ENCODE assay signal across 9 mouse cellular contexts in genomic region chr9:61336591-61337587, GRCm38 (mm10). TPM values are rescaled to one million over a fixed set of nuclear protein-coding genes. Genes with fewer than 3 reads are reported as not detected.
DNase-seq lines count a peak whose midpoint lies in the region; ATAC-seq lines count a peak whose summit lies in the region.
"Had no signal": no experiment of that assay in that cellular context is flagged by ENCODE, and none has a peak within 500 bp of the region (broad histone marks: within the 10 kb centered on the region; RNA-seq: fewer than 3 reads in every experiment).

No protein-coding gene starts in this region.

- no peaks in the 10 kb centered on the region for H3K36me3 ChIP-seq in heart, embryonic 13.5 days
- H3K36me3 ChIP-seq in liver, embryonic 16.5 days (ENCODE audit: control insufficient read depth, insufficient read depth): no peaks in the 10 kb centered on the region
- H3K36me3 ChIP-seq: liver, embryonic 13.5 days had no signal

- WGBS in heart, embryonic 13.5 days: 11% methylated on average over 17 of the region's 17 CpGs
- 19% methylated on average over 17 of the region's 17 CpGs for WGBS in liver, embryonic 16.5 days (ENCODE audit: insufficient replicate concordance)

- H3K4me3 ChIP-seq in heart, embryonic 13.5 days: no peak overlapping the region
- no peak overlapping the region for H3K4me3 ChIP-seq in liver, embryonic 16.5 days (ENCODE audit: low read depth, low read length)
- H3K4me3 ChIP-seq: liver, embryonic 13.5 days had no signal

- H3K4me1 ChIP-seq in heart, embryonic 13.5 days: peaks cover 36% of the 10 kb centered on the region
- peaks cover 2% of the 10 kb centered on the region for H3K4me1 ChIP-seq in liver, embryonic 16.5 days (ENCODE audit: control insufficient read depth, low read depth, low read length)

- peak overlapping the region; percentile 42 for H3K4me2 ChIP-seq in heart, embryonic 13.5 days
- H3K4me2 ChIP-seq in liver, embryonic 16.5 days (ENCODE audit: low read depth, low read length): no peak overlapping the region
- H3K4me2 ChIP-seq: liver, embryonic 13.5 days had no signal

- ATAC-seq in heart, embryonic 13.5 days (ENCODE audit: extremely low read depth, insufficient number of reproducible peaks, low FRiP score, low TSS enrichment): peak; percentile 83
- ATAC-seq in liver, embryonic 16.5 days (ENCODE audit: low read depth): peak; percentile 23; the same call in 1 of the 2 replicates

- H3K9ac ChIP-seq in heart, embryonic 13.5 days: no peak overlapping the region
- no peak overlapping the region for H3K9ac ChIP-seq in liver, embryonic 16.5 days (ENCODE audit: low read depth, low read length)
- H3K9ac ChIP-seq: liver, embryonic 13.5 days had no signal

- no peak overlapping the region; the same call in 1 of the 2 replicates for H3K27ac ChIP-seq in heart, embryonic 13.5 days (replicated peaks)
- no peak overlapping the region for H3K27ac ChIP-seq in liver, embryonic 16.5 days (ENCODE audit: low read length)
- H3K27ac ChIP-seq: liver, embryonic 13.5 days had no signal

- no peaks in the 10 kb centered on the region for H3K9me3 ChIP-seq in heart, embryonic 13.5 days
- no peaks in the 10 kb centered on the region for H3K9me3 ChIP-seq in liver, embryonic 16.5 days (replicated peaks; ENCODE audit: control insufficient read depth, low read length)
- H3K9me3 ChIP-seq: liver, embryonic 13.5 days had no signal

- DNase-seq in spleen, postnatal 36 days (ENCODE audit: low spot score in 2 of 2): peak; percentile 8 to 9
- no peak for DNase-seq in spleen, postnatal 10 days (ENCODE audit: low spot score in 2 of 2)
- DNase-seq in testis, postnatal 14 days (ENCODE audit: low spot score): peak; percentile 71
- DNase-seq in layer of hippocampus, adult 18-20 months (ENCODE audit: low spot score in 2 of 2): no peak
- DNase-seq in layer of hippocampus, postnatal 36 days: no peak
- DNase-seq in cerebellum, adult 18-20 months: no peak
- DNase-seq: liver, embryonic 13.5 days had no signal

- peaks cover 90% of the 10 kb centered on the region for H3K27me3 ChIP-seq in heart, embryonic 13.5 days (replicated peaks)
- H3K27me3 ChIP-seq in liver, embryonic 16.5 days (ENCODE audit: control insufficient read depth, insufficient read depth, low read depth, low read length): peaks cover 4% of the 10 kb centered on the region

RNA-seq across cellular contexts. Expression of gene Tle3, which starts 35.3 kb away (rescaled TPM):
- 7.3 and 9.1 TPM in 2 replicates for polyA plus RNA-seq in heart, embryonic 13.5 days (2015; fragmentation: Nextera tagmentation; extraction: Ambion mirVana)
- 3.0 and 3.6 TPM in 2 replicates for polyA plus RNA-seq in liver, embryonic 16.5 days (2015; fragmentation: Nextera tagmentation; extraction: Ambion mirVana)
- total RNA-seq in layer of hippocampus, adult 18-20 months (2021): 10 to 100 TPM; 58.1 to 59.7 TPM
- total RNA-seq in layer of hippocampus, postnatal 36 days (2021): 10 to 100 TPM; 51.5 to 53.2 TPM

Comparison
In these comparisons a context has a peak if more than half of its experiments do, and no peak if none do; other contexts are left out.
1. DNase-seq: peak in spleen, postnatal 36 days (2 of 2) and testis, postnatal 14 days (single experiment); none in spleen, postnatal 10 days (0 of 2), layer of hippocampus, adult 18-20 months (0 of 2), layer of hippocampus, postnatal 36 days (0 of 2) and cerebellum, adult 18-20 months (0 of 2).